7 mouse cellular contexts compared by ENCODE assay signal in genomic region chr10:127665366-127666181, GRCm38 (mm10). TPM values are rescaled to one million over a fixed set of nuclear protein-coding genes. Genes with fewer than 3 reads are reported as not detected.
DNase-seq lines count a peak whose midpoint lies in the region; ATAC-seq and TF ChIP-seq lines count a peak whose summit lies in the region.

No protein-coding gene starts in this region.

- H3K4me3 ChIP-seq in spleen, adult 2 months (ENCODE audit: extremely low read depth, insufficient read depth, insufficient read length): peak overlapping the region; percentile 62
- peak overlapping the region; percentile 84 for H3K4me3 ChIP-seq in brown adipose tissue, adult 24 weeks (ENCODE audit: insufficient read depth, low read depth, low read length)
- peak overlapping the region; percentile 73 for H3K4me3 ChIP-seq in heart, embryonic 13.5 days
- H3K4me3 ChIP-seq in liver, embryonic 11.5 days (ENCODE audit: low read depth, low read length): peak overlapping the region; percentile 63
- H3K4me3 ChIP-seq in neural tube, embryonic 14.5 days (ENCODE audit: low read depth, low read length): peak overlapping the region; percentile 43

- peaks cover 18% of the 10 kb centered on the region for H3K36me3 ChIP-seq in spleen, adult 2 months (ENCODE audit: control insufficient read depth, insufficient read depth, low read length)
- H3K36me3 ChIP-seq in heart, embryonic 13.5 days: peaks cover 31% of the 10 kb centered on the region
- H3K36me3 ChIP-seq in liver, embryonic 11.5 days (ENCODE audit: control insufficient read depth, insufficient read depth, low read length): no peaks in the 10 kb centered on the region
- H3K36me3 ChIP-seq in neural tube, embryonic 14.5 days (ENCODE audit: control insufficient read depth, insufficient read depth, low read length): no peaks in the 10 kb centered on the region

- peak overlapping the region; percentile 78 for H3K4me2 ChIP-seq in heart, embryonic 13.5 days
- peak overlapping the region; percentile 93 for H3K4me2 ChIP-seq in liver, embryonic 11.5 days
- H3K4me2 ChIP-seq in neural tube, embryonic 14.5 days (ENCODE audit: low read depth, low read length): peak overlapping the region; percentile 71

- TF ChIP-seq CTCF in spleen, adult 2 months (IDR thresholded peaks at IDR 0.05; ENCODE audit: extremely low read depth, insufficient read depth, insufficient read length, insufficient replicate concordance): no peak

- peaks cover 36% of the 10 kb centered on the region for H3K4me1 ChIP-seq in spleen, adult 2 months (ENCODE audit: control insufficient read depth, insufficient read depth, insufficient read length)
- peaks cover 12% of the 10 kb centered on the region for H3K4me1 ChIP-seq in brown adipose tissue, adult 24 weeks (ENCODE audit: control insufficient read depth, insufficient read depth, insufficient read length, low read length)
- peaks cover 81% of the 10 kb centered on the region for H3K4me1 ChIP-seq in heart, embryonic 13.5 days
- H3K4me1 ChIP-seq in liver, embryonic 11.5 days (replicated peaks; ENCODE audit: control insufficient read depth, insufficient read depth, low read length): peaks cover 55% of the 10 kb centered on the region
- H3K4me1 ChIP-seq in neural tube, embryonic 14.5 days (ENCODE audit: control insufficient read depth, insufficient read depth, low read length): peaks cover 14% of the 10 kb centered on the region; the same call in 1 of the 2 replicates

- no peak for DNase-seq in spleen, adult 2 months (ENCODE audit: low read depth in 1 of 2, low spot score in 2 of 2)
- no peak for DNase-seq in spleen, adult 18-20 months
- no peak for DNase-seq in liver, embryonic 11.5 days (ENCODE audit: low spot score)
- no peak for DNase-seq in layer of hippocampus, adult 9-11 months

- ATAC-seq in heart, embryonic 13.5 days (ENCODE audit: extremely low read depth, insufficient number of reproducible peaks, low FRiP score, low TSS enrichment): no peak
- no peak for ATAC-seq in liver, embryonic 11.5 days (replicated peaks; ENCODE audit: low FRiP score)
- no peak for ATAC-seq in neural tube, embryonic 14.5 days (ENCODE audit: low read depth)

- WGBS in spleen, adult 2 months: 21% methylated on average over 14 of the region's 14 CpGs
- WGBS in heart, embryonic 13.5 days: 6% methylated on average over 14 of the region's 14 CpGs
- WGBS in liver, embryonic 11.5 days: 7% methylated on average over 14 of the region's 14 CpGs
- 2% methylated on average over 14 of the region's 14 CpGs for WGBS in neural tube, embryonic 14.5 days

- H3K9ac ChIP-seq in heart, embryonic 13.5 days: peak overlapping the region; percentile 90
- peak overlapping the region; percentile 31 for H3K9ac ChIP-seq in liver, embryonic 11.5 days (ENCODE audit: low read depth, low read length)
- peak overlapping the region; percentile 41; the same call in 1 of the 2 replicates for H3K9ac ChIP-seq in neural tube, embryonic 14.5 days (replicated peaks; ENCODE audit: low read depth, low read length)

- H3K27me3 ChIP-seq in spleen, adult 2 months (ENCODE audit: control insufficient read depth, insufficient read depth, low read length): no peaks in the 10 kb centered on the region
- peaks cover 6% of the 10 kb centered on the region for H3K27me3 ChIP-seq in heart, embryonic 13.5 days (replicated peaks)
- H3K27me3 ChIP-seq in liver, embryonic 11.5 days (replicated peaks; ENCODE audit: control insufficient read depth, insufficient read depth, low read length): peaks cover 63% of the 10 kb centered on the region
- H3K27me3 ChIP-seq in neural tube, embryonic 14.5 days (ENCODE audit: control insufficient read depth, insufficient read depth, low read length): peaks cover 45% of the 10 kb centered on the region

- TF ChIP-seq POLR2A in spleen, adult 2 months (IDR thresholded peaks at IDR 0.05; ENCODE audit: low read depth, low read length): no peak

- no peaks in the 10 kb centered on the region for H3K9me3 ChIP-seq in heart, embryonic 13.5 days
- no peaks in the 10 kb centered on the region for H3K9me3 ChIP-seq in liver, embryonic 11.5 days (ENCODE audit: control insufficient read depth, low read length)
- H3K9me3 ChIP-seq in neural tube, embryonic 14.5 days (ENCODE audit: control insufficient read depth, low read length): no peaks in the 10 kb centered on the region

- peak overlapping the region; percentile 95 for H3K27ac ChIP-seq in spleen, adult 2 months (ENCODE audit: insufficient read depth, low read length)
- H3K27ac ChIP-seq in brown adipose tissue, adult 24 weeks (replicated peaks; ENCODE audit: low read depth, low read length): peak overlapping the region; percentile 89
- H3K27ac ChIP-seq in heart, embryonic 13.5 days (replicated peaks): peak overlapping the region; percentile 99
- peak overlapping the region; percentile 89 for H3K27ac ChIP-seq in liver, embryonic 11.5 days (ENCODE audit: low read depth, low read length)
- H3K27ac ChIP-seq in neural tube, embryonic 14.5 days (ENCODE audit: low read depth, low read length): no peak overlapping the region; the same call in 1 of the 2 replicates

RNA-seq across cellular contexts. Expression of gene Nemp1, which starts 1.1 kb away (rescaled TPM):
- 3.2 and 3.5 TPM in 2 replicates for polyA plus RNA-seq in spleen, adult 2 months (2012; rRNA removed)
- polyA plus RNA-seq in brown adipose tissue, adult 24 weeks (2012; ENCODE audit: insufficient read depth, insufficient read length, missing spikeins): 1.0 and 2.5 TPM in 2 replicates
- 7.1 and 7.4 TPM in 2 replicates for polyA plus RNA-seq in heart, embryonic 13.5 days (2015; fragmentation: Nextera tagmentation; extraction: Ambion mirVana)
- polyA plus RNA-seq in liver, embryonic 11.5 days (2014; fragmentation: Nextera tagmentation; extraction: Ambion mirVana): 10.5 and 11.2 TPM in 2 replicates
- 3.0 and 3.4 TPM in 2 replicates for polyA plus RNA-seq in neural tube, embryonic 14.5 days (2014; fragmentation: Nextera tagmentation; extraction: Ambion mirVana)

RNA-seq across cellular contexts. Expression of gene Nab2, which starts 2.8 kb away (rescaled TPM):
- 30.6 and 32.7 TPM in 2 replicates for polyA plus RNA-seq in spleen, adult 2 months (2012; rRNA removed)
- polyA plus RNA-seq in brown adipose tissue, adult 24 weeks (2012; ENCODE audit: insufficient read depth, insufficient read length, missing spikeins): 4.2 and 6.3 TPM in 2 replicates
- 9.7 and 10.4 TPM in 2 replicates for polyA plus RNA-seq in heart, embryonic 13.5 days (2015; fragmentation: Nextera tagmentation; extraction: Ambion mirVana)
- polyA plus RNA-seq in liver, embryonic 11.5 days (2014; fragmentation: Nextera tagmentation; extraction: Ambion mirVana): 5.7 and 5.8 TPM in 2 replicates
- polyA plus RNA-seq in neural tube, embryonic 14.5 days (2014; fragmentation: Nextera tagmentation; extraction: Ambion mirVana): 0.79 and 2.2 TPM in 2 replicates

RNA-seq across cellular contexts. Expression of gene Stat6, which starts 22.8 kb away (rescaled TPM):
- 120 and 126 TPM in 2 replicates for polyA plus RNA-seq in spleen, adult 2 months (2012; rRNA removed)
- 24.7 and 28.8 TPM in 2 replicates for polyA plus RNA-seq in brown adipose tissue, adult 24 weeks (2012; ENCODE audit: insufficient read depth, insufficient read length, missing spikeins)
- polyA plus RNA-seq in heart, embryonic 13.5 days (2015; fragmentation: Nextera tagmentation; extraction: Ambion mirVana): 24.5 and 24.6 TPM in 2 replicates
- 28.7 TPM in 2 replicates for polyA plus RNA-seq in liver, embryonic 11.5 days (2014; fragmentation: Nextera tagmentation; extraction: Ambion mirVana)
- polyA plus RNA-seq in neural tube, embryonic 14.5 days (2014; fragmentation: Nextera tagmentation; extraction: Ambion mirVana): 1.8 and 5.3 TPM in 2 replicates

RNA-seq across cellular contexts. Expression of gene Myo1a, which starts 39.4 kb away (rescaled TPM):
- polyA plus RNA-seq in spleen, adult 2 months (2012; rRNA removed): 0.13 and 0.21 TPM in 2 replicates
- not detected in 2 replicates for polyA plus RNA-seq in brown adipose tissue, adult 24 weeks (2012; ENCODE audit: insufficient read depth, insufficient read length, missing spikeins)
- 0.27 and 0.28 TPM in 2 replicates for polyA plus RNA-seq in heart, embryonic 13.5 days (2015; fragmentation: Nextera tagmentation; extraction: Ambion mirVana)
- 0.14 TPM in 1 of 2 replicates, not detected in the other for polyA plus RNA-seq in liver, embryonic 11.5 days (2014; fragmentation: Nextera tagmentation; extraction: Ambion mirVana)
- 0.28 and 1.1 TPM in 2 replicates for polyA plus RNA-seq in neural tube, embryonic 14.5 days (2014; fragmentation: Nextera tagmentation; extraction: Ambion mirVana)

RNA-seq across cellular contexts. Expression of gene Lrp1, which starts 44.6 kb away (rescaled TPM):
- polyA plus RNA-seq in spleen, adult 2 months (2012; rRNA removed): 98.7 and 99.4 TPM in 2 replicates
- polyA plus RNA-seq in brown adipose tissue, adult 24 weeks (2012; ENCODE audit: insufficient read depth, insufficient read length, missing spikeins): 43.8 and 47.2 TPM in 2 replicates
- 30.7 and 37.9 TPM in 2 replicates for polyA plus RNA-seq in heart, embryonic 13.5 days (2015; fragmentation: Nextera tagmentation; extraction: Ambion mirVana)
- polyA plus RNA-seq in liver, embryonic 11.5 days (2014; fragmentation: Nextera tagmentation; extraction: Ambion mirVana): 35.7 and 36.8 TPM in 2 replicates
- polyA plus RNA-seq in neural tube, embryonic 14.5 days (2014; fragmentation: Nextera tagmentation; extraction: Ambion mirVana): 110 and 125 TPM in 2 replicates

Comparison
In these comparisons a context has a peak if more than half of its experiments do, and no peak if none do; other contexts are left out.
1. H3K9ac ChIP-seq: peak in every context shown above with its lines; median percentile 90 in heart, embryonic 13.5 days; 41 in neural tube, embryonic 14.5 days; 31 in liver, embryonic 11.5 days.